Mouse (Mus musculus): Measurements from ENCODE around the gene Phf2. TPM values are rescaled to one million over a fixed set of nuclear protein-coding genes. Genes with fewer than 3 reads are reported as not detected.

Gene Phf2
- polyA plus RNA-seq, 1 experiment = 29.4 TPM

GRCm38 (mm10) chr13:48763701-48764245 lies 107.1 kb downstream of the Phf2 start:
- H3K4me3 ChIP-seq (ENCODE audit: insufficient read depth, low read length) = no peak overlapping the region
- H3K27ac ChIP-seq (ENCODE audit: insufficient read depth, low read length) = no peak overlapping the region
- TF ChIP-seq POLR2A (IDR thresholded peaks at IDR 0.05; ENCODE audit: low read depth, low read length) (no peak), CTCF (IDR thresholded peaks at IDR 0.05; ENCODE audit: borderline replicate concordance, insufficient read depth, low read length) (no peak)
- no peaks in the 10 kb centered on the region for H3K4me1 ChIP-seq (ENCODE audit: control insufficient read depth, insufficient read depth, low read length)

- H3K4me1 ChIP-seq (ENCODE audit: control insufficient read depth, insufficient read depth, low read length) = no peaks in the 10 kb centered on the region
- H3K27ac ChIP-seq (ENCODE audit: insufficient read depth, low read length) = no peak overlapping the region
- no peak for TF ChIP-seq CTCF (IDR thresholded peaks at IDR 0.05; ENCODE audit: borderline replicate concordance, insufficient read depth, low read length)
- no peak for TF ChIP-seq POLR2A (IDR thresholded peaks at IDR 0.05; ENCODE audit: low read depth, low read length)
- no peak overlapping the region for H3K4me3 ChIP-seq (ENCODE audit: insufficient read depth, low read length)
Measured at GRCm38 (mm10) chr13:48760855-48761436, 110.0 kb downstream of the Phf2 start.

- TF ChIP-seq POLR2A (IDR thresholded peaks at IDR 0.05; ENCODE audit: low read depth, low read length) (no peak), CTCF (IDR thresholded peaks at IDR 0.05; ENCODE audit: borderline replicate concordance, insufficient read depth, low read length) (no peak)
- no peak overlapping the region for H3K4me3 ChIP-seq (ENCODE audit: insufficient read depth, low read length)
- H3K4me1 ChIP-seq (ENCODE audit: control insufficient read depth, insufficient read depth, low read length) = no peaks in the 10 kb centered on the region
- no peak overlapping the region for H3K27ac ChIP-seq (ENCODE audit: insufficient read depth, low read length)
Measured at GRCm38 (mm10) chr13:48756769-48757168, 114.2 kb downstream of the Phf2 start.

Other genes with a start within 250 kb of the Phf2 start
- gene Ptpdc1, start 245.5 kb downstream of the Phf2 start, polyA plus RNA-seq (2011; ENCODE audit: insufficient read length, low read depth, missing spikeins) = 15.4 and 15.7 TPM in 2 replicates
- gene Barx1, start 208.1 kb downstream of the Phf2 start, polyA plus RNA-seq (2011; ENCODE audit: insufficient read length, low read depth, missing spikeins) = 0.94 and 4.7 TPM in 2 replicates
- 168 and 174 TPM in 2 replicates for gene Fam120a, start 96.9 kb upstream of the Phf2 start, polyA plus RNA-seq (2011; ENCODE audit: insufficient read length, low read depth, missing spikeins)

Measured in embryonic fibroblast, embryonic 13.5 days (primary cell).